In the genomic region with DNA sequence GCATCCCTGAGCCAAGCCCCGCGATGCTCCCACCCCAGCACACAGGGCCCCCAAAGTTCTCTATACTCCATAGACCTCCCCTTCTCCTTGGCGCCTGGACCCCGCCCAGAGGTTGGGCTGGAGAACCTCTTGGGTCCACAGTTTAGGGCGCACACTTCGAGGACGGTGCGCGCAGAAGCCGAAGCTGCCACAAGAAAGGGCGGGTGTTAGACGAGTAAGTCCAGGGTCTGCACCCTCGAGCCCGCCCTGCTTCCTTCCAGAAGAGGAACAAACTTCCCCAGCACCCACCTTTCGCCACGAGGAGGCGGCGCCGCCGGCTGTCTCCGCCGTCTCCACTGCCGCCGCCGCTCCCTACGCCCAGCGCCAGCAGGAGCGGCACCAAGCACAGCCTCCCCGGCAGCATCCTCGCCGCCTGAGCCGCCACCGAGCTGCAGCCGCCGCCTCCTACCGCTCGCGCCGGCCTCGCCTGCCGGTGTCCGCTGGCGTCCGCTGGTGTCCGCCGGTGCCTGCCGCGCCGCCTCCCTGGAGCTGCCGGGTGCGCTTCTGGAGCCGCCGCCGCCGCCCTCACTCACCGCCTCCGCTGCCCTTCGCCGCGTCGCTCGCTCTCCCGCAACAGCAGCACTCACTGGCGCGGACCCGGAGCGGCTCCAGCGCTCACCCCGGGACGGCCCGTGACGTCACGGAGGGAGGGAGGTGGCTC, we compare ENCODE assay signal across 7 mouse cellular contexts. TPM values are rescaled to one million over a fixed set of nuclear protein-coding genes. Genes with fewer than 3 reads are reported as not detected.
DNase-seq lines count a peak whose midpoint lies in the region; ATAC-seq and TF ChIP-seq lines count a peak whose summit lies in the region.

A gene (minus strand): TSS at position 609 of the 700 bp plus-strand sequence.

- no peak for TF ChIP-seq CTCF in bone marrow macrophage, adult 2 months (IDR thresholded peaks at IDR 0.05; ENCODE audit: low read depth, low read length)
- TF ChIP-seq CTCF in cortical plate, adult 2 months (IDR thresholded peaks at IDR 0.05; ENCODE audit: extremely low read depth, insufficient read depth, low read length): no peak

- DNase-seq in gastrocnemius, postnatal 14 days: peak; percentile 49
- peak; percentile 66 for DNase-seq in kidney, adult 18-20 months
- peak; percentile 83 for DNase-seq in limb, embryonic 10.5 days (ENCODE audit: low spot score)

- H3K4me1 ChIP-seq in bone marrow macrophage, adult 2 months (ENCODE audit: control insufficient read depth, insufficient read depth, low read length): no peaks in the 10 kb centered on the region
- no peaks in the 10 kb centered on the region; the same call in 1 of the 2 replicates for H3K4me1 ChIP-seq in cortical plate, adult 2 months (ENCODE audit: control insufficient read depth, insufficient read depth, low read length)
- H3K4me1 ChIP-seq in limb, embryonic 10.5 days: peaks cover 21% of the 10 kb centered on the region
- peaks cover 15% of the 10 kb centered on the region for H3K4me1 ChIP-seq in midbrain, embryonic 13.5 days (replicated peaks)
- peaks cover 3% of the 10 kb centered on the region for H3K4me1 ChIP-seq in stomach, embryonic 16.5 days (ENCODE audit: control insufficient read depth, insufficient read depth, low read length)

- peak; percentile 94 for ATAC-seq in midbrain, embryonic 13.5 days
- ATAC-seq in stomach, embryonic 16.5 days (ENCODE audit: insufficient read depth, low FRiP score): peak; percentile 85

- peak within 1 kb of the TSS; percentile 75 for H3K9ac ChIP-seq in midbrain, embryonic 13.5 days (replicated peaks)
- peak within 1 kb of the TSS; percentile 65 for H3K9ac ChIP-seq in stomach, embryonic 16.5 days (ENCODE audit: low read length)

- peak within 1 kb of the TSS; percentile 96 for H3K4me2 ChIP-seq in midbrain, embryonic 13.5 days (replicated peaks)
- peak within 1 kb of the TSS; percentile 94 for H3K4me2 ChIP-seq in stomach, embryonic 16.5 days (ENCODE audit: low read depth, low read length)

- under 1% methylated on average over 73 of the region's 73 CpGs for WGBS in limb, embryonic 10.5 days
- under 1% methylated on average over 73 of the region's 73 CpGs for WGBS in midbrain, embryonic 13.5 days
- under 1% methylated on average over 73 of the region's 73 CpGs for WGBS in stomach, embryonic 16.5 days

- TF ChIP-seq POLR2A in bone marrow macrophage, adult 2 months (IDR thresholded peaks at IDR 0.05; ENCODE audit: borderline replicate concordance, low read depth, low read length): no peak
- peak; percentile 61; the same call in 1 of the 2 replicates for TF ChIP-seq POLR2A in cortical plate, adult 2 months (IDR thresholded peaks at IDR 0.05; ENCODE audit: extremely low read depth, insufficient read depth, low read length)

- H3K36me3 ChIP-seq in limb, embryonic 10.5 days: no peaks in the 10 kb centered on the region
- H3K36me3 ChIP-seq in midbrain, embryonic 13.5 days: no peaks in the 10 kb centered on the region
- no peaks in the 10 kb centered on the region for H3K36me3 ChIP-seq in stomach, embryonic 16.5 days (ENCODE audit: control insufficient read depth, insufficient read depth, low read length)

- H3K27ac ChIP-seq in bone marrow macrophage, adult 2 months (ENCODE audit: insufficient read depth, low read depth, low read length): no peak within 1 kb of the TSS
- H3K27ac ChIP-seq in cortical plate, adult 2 months (ENCODE audit: insufficient read depth, low read length): peak within 1 kb of the TSS; percentile 94
- H3K27ac ChIP-seq in limb, embryonic 10.5 days: peak within 1 kb of the TSS; percentile 78
- peak within 1 kb of the TSS; percentile 80 for H3K27ac ChIP-seq in midbrain, embryonic 13.5 days
- H3K27ac ChIP-seq in stomach, embryonic 16.5 days (ENCODE audit: low read length): no peak within 1 kb of the TSS

- no peaks in the 10 kb centered on the region for H3K9me3 ChIP-seq in limb, embryonic 10.5 days (replicated peaks)
- H3K9me3 ChIP-seq in midbrain, embryonic 13.5 days: no peaks in the 10 kb centered on the region
- H3K9me3 ChIP-seq in stomach, embryonic 16.5 days (replicated peaks; ENCODE audit: control insufficient read depth, low read length): no peaks in the 10 kb centered on the region

- peak within 1 kb of the TSS; percentile 9; the same call in 1 of the 2 replicates for H3K4me3 ChIP-seq in bone marrow macrophage, adult 2 months (ENCODE audit: insufficient read depth, low read length)
- H3K4me3 ChIP-seq in cortical plate, adult 2 months (ENCODE audit: insufficient read depth, low read length): peak within 1 kb of the TSS; percentile 67
- H3K4me3 ChIP-seq in limb, embryonic 10.5 days: peak within 1 kb of the TSS; percentile 74
- H3K4me3 ChIP-seq in midbrain, embryonic 13.5 days (replicated peaks): peak within 1 kb of the TSS; percentile 70
- peak within 1 kb of the TSS; percentile 66 for H3K4me3 ChIP-seq in stomach, embryonic 16.5 days (replicated peaks; ENCODE audit: low read length)

- H3K27me3 ChIP-seq in limb, embryonic 10.5 days (ENCODE audit: low read depth, poor library complexity, severe bottlenecking): peaks cover 47% of the 10 kb centered on the region
- H3K27me3 ChIP-seq in midbrain, embryonic 13.5 days: peaks cover 36% of the 10 kb centered on the region
- peaks cover 21% of the 10 kb centered on the region for H3K27me3 ChIP-seq in stomach, embryonic 16.5 days (ENCODE audit: control insufficient read depth, insufficient read depth, low read length)

- intact Hi-C loops in gastrocnemius, postnatal 14 days (cut with DNase I; ENCODE audit: low total_unique reads): no loop called here

RNA-seq across cellular contexts. Expression of the gene that starts here (rescaled TPM):
- not detected in 2 replicates for polyA plus RNA-seq in bone marrow macrophage, adult 2 months (2012; ENCODE audit: insufficient read depth, insufficient read length, missing spikeins)
- polyA plus RNA-seq in cortical plate, adult 2 months (2012; rRNA removed): 50.8 and 58.1 TPM in 2 replicates
- 1 to 10 TPM; 2.6 to 2.7 TPM for total RNA-seq in gastrocnemius, postnatal 14 days (2021)
- polyA plus RNA-seq in limb, embryonic 10.5 days (2016; fragmentation: Nextera tagmentation; extraction: Ambion mirVana): 0.36 and 0.79 TPM in 2 replicates
- 4.9 and 5.0 TPM in 2 replicates for polyA plus RNA-seq in midbrain, embryonic 13.5 days (2015; fragmentation: Nextera tagmentation; extraction: Ambion mirVana)
- polyA plus RNA-seq in stomach, embryonic 16.5 days (2015; fragmentation: Nextera tagmentation; extraction: Ambion mirVana): 1.0 and 1.2 TPM in 2 replicates

Comparison
In these comparisons a context has a peak if more than half of its experiments do, and no peak if none do; other contexts are left out.
1. Peak in DNase-seq, H3K4me3 ChIP-seq and H3K27ac ChIP-seq in limb, embryonic 10.5 days; RNA of the gene not detected or under 1 TPM.
2. H3K27ac ChIP-seq: peak in cortical plate, adult 2 months (single experiment) and midbrain, embryonic 13.5 days (single experiment); none in bone marrow macrophage, adult 2 months (single experiment) and stomach, embryonic 16.5 days (single experiment).
3. H3K4me3 ChIP-seq: peak in every context shown above with its lines; median percentile 74 in limb, embryonic 10.5 days; 70 in midbrain, embryonic 13.5 days; 67 in cortical plate, adult 2 months; 66 in stomach, embryonic 16.5 days; 9 in bone marrow macrophage, adult 2 months.
4. Peak in every context shown above with its lines, with median percentiles within 50 percentile points of each other: DNase-seq.